Mouse (Mus musculus) neutrophil, adult 5-6 weeks (primary cell): ENCODE data around the gene Ddx58. TPM values are rescaled to one million over a fixed set of nuclear protein-coding genes. Genes with fewer than 3 reads are reported as not detected.

Source experiments
- ATAC-seq: fragments of 151-379, 151-347 bp; 2 replicates; pipeline ENCODE4 v1.8.0; 2017; ENCODE audit warnings: mild to moderate bottlenecking, moderate TSS enrichment; ENCODE audit not compliant: insufficient number of reproducible peaks, poor library complexity, low FRiP score, severe bottlenecking; ENCODE audit errors: extremely low read depth
- total RNA-seq: library from RNA; stranded (forward); fragments of 200-1000 nt; gene quantifications from 2 replicates; pipeline ENCODE4 v1.2.3, GENCODE M21; 2017

Ddx58 gene
- total RNA-seq, 1 experiment from 2014 or later: 157 TPM

DNA sequence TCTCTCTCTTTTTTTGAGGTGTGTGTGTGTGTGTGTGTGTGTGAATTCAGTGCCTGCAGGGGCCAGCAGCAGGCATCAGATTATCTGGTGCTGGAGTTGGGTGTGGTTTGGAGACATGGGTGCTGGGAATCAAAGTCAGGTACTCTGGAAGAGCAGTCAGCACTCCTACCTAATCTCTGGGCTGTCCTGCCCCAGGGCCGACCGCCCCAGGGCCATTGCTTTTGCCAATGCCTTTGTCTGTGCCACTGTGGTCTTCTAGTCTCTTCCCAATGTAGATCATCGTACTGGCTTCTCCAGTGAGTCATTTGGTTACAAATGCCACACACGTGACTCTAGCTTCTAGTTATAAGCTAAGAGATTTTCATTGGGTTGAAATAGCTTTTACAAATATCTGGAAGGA, 84.9 kb downstream of the Ddx58 start:
- ATAC-seq: no peak

Other genes with a start within 250 kb of the Ddx58 start
- gene Aco1, start 96.7 kb downstream of the Ddx58 start, total RNA-seq: 8.3 and 12.9 TPM in 2 replicates
- gene Smim27, start 29.8 kb upstream of the Ddx58 start, total RNA-seq: 1.6 and 3.6 TPM in 2 replicates
- 64.3 and 72.3 TPM in 2 replicates for gene Topors, start 30.0 kb upstream of the Ddx58 start, total RNA-seq
- 12.2 and 24.1 TPM in 2 replicates for gene Ndufb6, start 39.6 kb upstream of the Ddx58 start, total RNA-seq
- gene Tmem215, start 232.4 kb upstream of the Ddx58 start, total RNA-seq: 0.35 TPM in 1 of 2 replicates, not detected in the other